Mouse (Mus musculus) layer of hippocampus, adult 9-10 months (tissue): ENCODE results near the gene 1700025G04Rik.

Source experiments
- DNase-seq: peaks from one replicate; pipeline ENCODE4 v3.0.0; 2022; ENCODE audit warnings: low spot score

Gene 1700025G04Rik

DNA sequence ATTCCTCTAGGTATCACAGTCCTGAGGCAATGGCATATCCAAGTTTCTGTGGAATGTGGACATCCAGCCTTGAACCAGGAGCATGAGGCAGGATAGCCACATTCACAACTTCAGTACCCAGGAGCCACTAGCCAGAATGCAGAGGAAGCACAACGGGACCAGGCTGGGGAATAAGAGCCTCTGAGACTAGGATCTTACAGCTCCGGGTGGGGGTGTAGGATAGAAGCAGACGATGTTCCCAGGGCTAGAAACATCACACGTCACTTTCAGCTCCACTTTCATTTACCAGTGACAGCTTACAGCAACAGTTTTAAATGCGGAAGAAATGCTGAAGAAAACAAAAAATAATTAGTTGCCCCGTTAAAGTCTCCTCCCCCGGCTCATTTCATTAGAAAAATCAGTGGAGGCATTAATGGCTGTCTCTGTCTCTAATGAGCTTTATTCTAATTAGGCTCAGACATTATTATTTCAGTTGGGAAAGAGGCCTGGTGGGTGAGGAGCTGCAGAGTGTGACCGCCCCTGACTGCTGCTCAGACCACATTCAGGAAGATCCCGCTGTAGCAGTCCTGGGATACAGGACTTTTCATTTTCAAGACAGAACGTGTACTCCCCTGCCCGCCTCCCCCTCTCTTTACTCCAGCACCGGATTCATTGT lies 189.1 kb downstream of the 1700025G04Rik start:
- DNase-seq, result no peak

DNA sequence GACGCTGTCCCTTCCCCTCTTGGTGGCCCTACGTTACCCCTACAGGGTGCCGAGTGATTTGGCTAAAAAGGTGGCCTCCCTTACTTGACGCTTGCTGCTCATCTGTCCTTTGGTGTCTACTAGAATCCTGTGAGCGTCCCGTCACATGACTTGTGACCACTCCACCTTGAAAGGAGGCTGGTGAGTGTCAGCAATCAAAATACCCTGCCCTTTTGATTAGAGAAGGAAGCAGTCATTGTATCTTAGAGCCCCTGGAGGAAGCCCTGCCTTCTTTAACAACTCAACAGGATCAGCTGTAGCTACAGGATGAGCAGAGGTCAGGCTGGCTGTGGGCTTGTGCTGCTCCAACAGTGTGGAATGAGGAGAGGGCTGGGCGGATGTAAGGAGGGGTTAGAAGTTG lies 190.0 kb downstream of the 1700025G04Rik start:
- no peak for DNase-seq

DNA sequence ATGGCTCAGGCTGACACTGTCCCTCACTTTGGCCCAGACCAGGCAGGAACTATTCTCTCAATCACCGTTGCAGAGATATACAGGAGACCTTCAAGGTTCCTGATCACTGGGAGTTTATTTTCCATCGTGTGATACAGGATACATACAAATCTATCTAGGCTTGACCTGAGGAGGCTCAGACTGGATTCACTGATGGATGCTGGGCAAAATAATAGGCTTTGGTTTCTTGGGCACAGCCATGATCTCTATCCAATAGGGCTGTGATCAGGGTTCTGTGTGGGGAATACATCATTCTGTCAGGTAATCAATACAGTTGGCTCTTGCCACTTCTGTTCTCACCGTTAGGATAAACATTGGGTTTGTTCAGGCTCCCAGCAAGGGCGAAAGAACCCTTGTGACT lies 194.5 kb downstream of the 1700025G04Rik start:
- no peak for DNase-seq

GRCm38 (mm10) chr1:151893976-151894375 lies 195.9 kb downstream of the 1700025G04Rik start:
- no peak for DNase-seq

GRCm38 (mm10) chr1:151892008-151892407 lies 197.9 kb downstream of the 1700025G04Rik start:
- DNase-seq, result no peak

- no peak for DNase-seq
These were observed 198.7 kb downstream of the 1700025G04Rik start for GRCm38 (mm10) chr1:151891194-151891593.

- DNase-seq, result no peak
These were observed 199.8 kb downstream of the 1700025G04Rik start for GRCm38 (mm10) chr1:151890041-151890621.

- no peak for DNase-seq
These were observed 202.3 kb downstream of the 1700025G04Rik start for GRCm38 (mm10) chr1:151887631-151888030.

- DNase-seq, result no peak
These were observed 202.8 kb downstream of the 1700025G04Rik start for GRCm38 (mm10) chr1:151887126-151887525.

DNA sequence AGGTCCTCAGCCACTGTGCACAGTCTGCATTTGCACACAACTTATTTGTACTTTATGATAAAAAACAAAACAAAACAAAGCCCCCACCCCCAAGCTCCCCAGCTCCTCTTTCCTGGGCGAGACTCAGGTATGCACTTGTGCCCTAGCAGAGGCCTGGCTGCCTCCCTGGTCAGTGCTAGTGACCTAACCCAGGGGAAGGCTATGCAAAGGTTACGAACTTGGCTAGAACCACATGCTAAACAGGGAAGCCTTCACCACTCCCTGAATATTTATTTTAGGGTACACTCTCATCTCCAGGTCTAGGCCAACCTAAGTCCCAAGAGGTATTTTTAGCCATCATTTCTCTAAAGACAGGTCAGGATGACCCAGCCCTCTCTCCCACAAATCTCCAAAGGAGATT lies 203.8 kb downstream of the 1700025G04Rik start:
- DNase-seq, result no peak

GRCm38 (mm10) chr1:151881253-151881652 lies 208.7 kb downstream of the 1700025G04Rik start:
- DNase-seq, result no peak

- no peak for DNase-seq
These were observed 209.2 kb downstream of the 1700025G04Rik start for GRCm38 (mm10) chr1:151880731-151881130.

DNA sequence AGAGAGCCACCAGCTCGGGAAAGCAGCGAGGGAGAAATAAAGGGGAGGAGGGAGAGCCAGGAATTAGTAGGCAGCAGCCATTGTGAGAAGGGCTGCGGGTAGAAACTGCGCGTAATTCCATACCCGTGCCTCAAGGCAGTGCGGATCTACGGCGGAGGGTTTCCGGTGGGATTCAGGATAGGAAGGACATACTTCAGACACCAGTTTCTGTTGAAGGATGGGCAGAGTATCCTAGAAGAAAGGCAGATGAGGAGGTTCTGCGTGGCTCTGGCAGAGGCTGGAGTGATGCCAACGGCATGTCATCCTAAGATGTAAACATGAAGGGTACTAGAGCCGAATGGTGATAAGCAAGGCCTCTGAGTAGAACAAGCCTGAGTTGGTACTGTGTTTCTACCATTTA lies 210.0 kb downstream of the 1700025G04Rik start:
- no peak for DNase-seq

- no peak for DNase-seq
These were observed 210.5 kb downstream of the 1700025G04Rik start for GRCm38 (mm10) chr1:151879308-151879850.

GRCm38 (mm10) chr1:151878411-151878810 lies 211.5 kb downstream of the 1700025G04Rik start:
- no peak for DNase-seq

DNA sequence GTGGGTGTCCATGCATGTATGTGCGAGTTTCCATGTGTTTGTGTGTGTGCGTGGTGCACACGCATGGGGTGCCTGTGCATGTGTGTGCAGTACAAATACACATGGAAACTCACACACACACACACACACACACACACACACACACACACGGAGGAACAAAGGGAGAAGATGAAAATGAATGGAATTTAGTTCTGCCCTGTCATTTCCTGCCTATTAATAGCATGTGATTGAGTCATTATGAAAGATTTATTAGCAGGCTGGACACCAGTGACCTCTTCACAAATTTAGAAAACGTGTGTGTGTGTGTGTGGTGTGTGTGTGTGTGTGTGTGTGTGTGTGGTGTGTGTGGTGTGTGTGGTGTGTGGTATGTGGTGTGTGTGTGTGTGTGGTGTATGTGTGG lies 217.0 kb downstream of the 1700025G04Rik start:
- DNase-seq, result no peak

- no peak for DNase-seq
These were observed 225.6 kb downstream of the 1700025G04Rik start for GRCm38 (mm10) chr1:151864326-151864725.

GRCm38 (mm10) chr1:151863797-151864147 lies 226.2 kb downstream of the 1700025G04Rik start:
- no peak for DNase-seq

GRCm38 (mm10) chr1:151863135-151863796 lies 226.7 kb downstream of the 1700025G04Rik start:
- DNase-seq, result no peak

DNA sequence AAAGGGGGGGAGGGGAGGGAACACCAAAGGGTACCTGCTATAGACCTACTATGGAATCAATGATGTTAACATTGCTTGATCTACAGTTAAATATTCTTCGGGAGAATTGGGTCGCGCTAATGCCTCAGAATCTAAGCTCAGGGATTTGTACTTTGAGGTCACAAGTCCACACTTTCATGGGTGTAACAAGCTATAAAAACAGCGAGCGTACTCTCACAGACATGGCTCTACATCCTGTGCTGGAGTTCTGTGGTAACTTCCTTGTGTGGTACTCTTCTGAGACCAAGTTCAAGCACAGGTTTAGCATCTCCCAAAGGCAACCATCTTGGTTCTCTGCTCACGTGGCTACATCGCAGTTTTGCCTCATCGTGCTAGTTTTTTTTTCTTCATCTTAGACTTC lies 227.8 kb downstream of the 1700025G04Rik start:
- DNase-seq, result no peak

- DNase-seq, result no peak
These were observed 228.5 kb downstream of the 1700025G04Rik start for GRCm38 (mm10) chr1:151861334-151861995.

DNA sequence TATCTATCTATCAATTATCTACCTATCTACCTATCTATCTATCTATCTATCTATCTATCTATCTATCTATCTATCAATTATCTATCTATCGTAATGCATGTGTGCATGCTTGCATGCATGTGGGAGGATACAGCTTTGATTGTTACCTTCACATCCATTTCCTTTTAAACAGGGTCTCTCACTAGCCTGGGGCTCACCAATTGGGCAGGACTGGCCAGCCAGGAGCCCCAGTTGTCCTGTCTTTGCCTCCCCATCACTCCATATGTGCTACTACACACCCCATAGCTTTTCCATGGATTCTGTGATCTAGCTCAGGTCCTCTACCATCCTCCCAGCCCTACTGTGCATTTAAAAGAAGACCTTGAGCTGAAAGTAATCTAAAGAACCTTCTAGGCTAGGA lies 231.5 kb downstream of the 1700025G04Rik start:
- DNase-seq, result no peak

DNA sequence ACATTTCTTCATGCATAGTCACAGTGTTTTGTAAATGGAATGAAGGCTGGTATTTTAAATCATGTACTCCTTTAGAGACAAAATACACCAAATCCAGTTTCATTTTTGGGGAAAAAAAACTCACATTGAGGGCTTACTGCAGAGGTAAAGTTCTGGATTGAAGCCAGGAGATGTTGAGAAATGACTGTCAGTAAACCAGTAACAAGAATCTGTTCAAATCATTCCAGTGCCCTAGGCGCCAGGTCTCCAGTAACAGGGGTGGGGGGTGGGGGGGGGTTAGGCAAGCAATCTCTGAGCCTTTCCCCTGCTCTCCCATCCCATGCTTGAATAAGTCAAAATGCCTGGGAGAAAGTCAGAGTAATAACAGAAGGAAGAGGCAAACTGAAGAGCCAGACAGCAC lies 234.4 kb downstream of the 1700025G04Rik start:
- no peak for DNase-seq
